Mouse (Mus musculus) induced T-regulatory cell, adult 2 months (primary cell): ENCODE measurements around the gene Herc1.

Experiments used
- DNase-seq: peaks from one replicate; pipeline ENCODE4 v3.0.0-alpha.2; 2012; ENCODE audit warnings: low read depth

The Herc1 gene

GRCm38 (mm10) chr9:66349144-66349859, 948 bp upstream of the Herc1 start:
- no peak for DNase-seq

DNA sequence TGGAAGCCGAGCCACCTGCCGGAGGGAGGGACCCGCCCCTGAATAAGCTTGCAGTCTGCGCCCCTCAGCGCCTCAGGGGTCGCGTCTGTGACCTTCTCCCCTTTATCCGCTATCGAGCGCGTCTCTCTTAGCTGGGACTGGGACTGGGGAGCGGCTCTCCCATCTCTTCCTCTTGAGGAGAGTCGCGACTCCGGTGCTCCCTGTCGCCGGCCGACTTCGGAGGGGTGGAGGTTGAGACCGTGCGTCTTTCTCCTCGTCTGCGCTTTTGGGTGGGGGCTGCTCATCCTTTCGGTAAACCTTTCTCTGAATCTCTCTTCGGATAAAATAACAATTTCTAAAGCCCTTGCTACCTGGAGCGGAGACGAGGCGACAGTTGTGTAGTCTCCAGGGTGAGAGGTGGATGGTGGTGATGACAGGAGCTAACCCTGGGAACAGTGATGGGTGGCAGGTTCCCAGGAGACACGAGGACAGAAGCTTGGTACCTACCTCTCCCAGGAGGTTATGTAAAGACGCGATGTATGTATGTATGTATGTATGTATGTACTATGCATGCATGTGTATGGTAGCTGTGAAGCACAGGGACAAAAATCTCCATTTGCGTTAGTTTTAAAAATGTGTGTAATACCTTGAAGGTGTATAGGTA, 659 bp downstream of the Herc1 start:
- DNase-seq: peak; percentile 53

GRCm38 (mm10) chr9:66352704-66353103, 2.5 kb downstream of the Herc1 start:
- no peak for DNase-seq

DNA sequence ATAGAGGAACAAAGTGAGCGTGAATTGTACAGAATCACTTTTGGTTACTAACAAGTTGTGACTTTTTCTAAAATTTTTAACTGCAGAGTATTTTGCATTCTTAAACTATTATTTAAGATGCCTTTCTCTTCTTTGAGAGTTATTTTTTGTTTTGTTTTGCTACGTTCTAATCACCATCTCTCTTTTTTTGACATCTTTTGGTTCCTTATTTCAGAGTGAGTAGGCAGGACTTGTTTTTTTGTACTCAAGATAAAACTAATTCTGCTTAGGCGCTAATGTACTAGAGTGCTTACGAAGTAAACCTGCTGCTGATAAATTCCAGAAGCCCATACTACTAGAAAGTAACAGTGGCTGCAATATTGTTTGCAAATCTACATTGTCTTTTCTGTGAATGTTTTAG, 8.9 kb downstream of the Herc1 start:
- DNase-seq: no peak

DNA sequence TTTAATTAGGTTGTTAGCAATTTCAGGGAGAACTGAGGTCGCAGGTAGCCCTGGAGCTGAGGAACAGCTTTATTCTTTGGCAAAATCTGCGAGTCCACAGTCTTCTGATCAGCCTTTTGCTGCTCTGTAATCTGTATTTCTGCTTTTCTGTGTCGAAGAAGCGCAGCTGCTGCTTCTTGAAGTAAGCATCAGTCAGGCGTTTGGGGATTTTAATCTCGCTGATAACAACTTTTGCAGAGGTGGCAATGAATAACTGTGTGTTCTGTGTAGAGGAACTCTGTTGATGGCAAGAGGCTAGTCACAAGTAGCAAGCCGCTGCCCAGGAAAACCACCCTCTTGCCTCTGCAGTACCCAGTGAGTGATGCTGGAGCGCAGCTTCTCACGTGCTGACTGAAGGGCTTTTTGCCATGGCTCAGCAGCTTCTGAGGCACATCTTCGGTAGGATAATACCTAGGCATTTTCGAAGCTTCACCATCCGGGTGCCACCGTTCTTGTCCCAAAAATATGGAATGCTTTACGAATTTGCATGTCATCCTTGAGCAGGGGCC, 10.0 kb downstream of the Herc1 start:
- no peak for DNase-seq

- DNase-seq: no peak
Observed at GRCm38 (mm10) chr9:66368890-66369433, 18.7 kb downstream of the Herc1 start.

DNA sequence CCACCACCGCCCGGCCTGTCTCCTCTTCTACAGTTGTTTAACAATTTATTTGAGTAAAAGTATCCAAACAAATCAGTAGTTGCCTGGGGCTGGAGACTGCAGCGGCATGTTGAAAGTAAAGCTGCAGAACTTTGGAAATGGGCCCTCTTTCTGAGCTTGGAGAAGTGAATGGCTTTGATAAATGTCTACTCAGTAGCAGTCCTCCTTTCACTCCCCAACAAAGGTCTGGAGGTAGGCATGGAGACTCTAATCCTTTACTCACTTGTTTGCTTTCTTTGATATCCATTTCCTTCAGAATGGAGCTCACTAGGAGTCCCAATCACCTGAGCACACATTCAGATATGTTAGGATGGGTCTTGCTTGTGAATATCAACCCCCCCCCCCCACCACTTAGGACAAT, 20.1 kb downstream of the Herc1 start:
- DNase-seq: no peak

- no peak for DNase-seq
Observed at GRCm38 (mm10) chr9:66370847-66371246, 20.6 kb downstream of the Herc1 start.

DNA sequence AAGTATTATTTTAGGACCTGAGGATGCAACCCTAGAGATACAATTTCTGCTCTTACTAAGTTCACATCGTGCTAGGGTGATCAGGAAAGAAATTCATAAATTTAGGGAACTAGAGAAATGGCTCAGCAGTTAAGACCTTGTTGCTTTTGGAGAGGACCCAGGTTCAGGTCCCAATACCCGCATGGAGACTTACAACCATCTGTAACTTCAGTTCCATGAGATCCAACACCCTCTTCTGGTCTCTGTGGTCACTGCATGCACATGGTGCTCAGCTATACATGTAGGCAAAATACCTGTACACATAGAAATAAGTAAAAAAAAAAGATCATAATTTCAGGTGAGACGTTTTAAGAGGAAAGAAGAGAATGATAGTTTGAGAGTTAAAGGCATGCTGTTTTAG, 23.2 kb downstream of the Herc1 start:
- DNase-seq: peak; percentile 21

GRCm38 (mm10) chr9:66374495-66375478, 24.5 kb downstream of the Herc1 start:
- no peak for DNase-seq

DNA sequence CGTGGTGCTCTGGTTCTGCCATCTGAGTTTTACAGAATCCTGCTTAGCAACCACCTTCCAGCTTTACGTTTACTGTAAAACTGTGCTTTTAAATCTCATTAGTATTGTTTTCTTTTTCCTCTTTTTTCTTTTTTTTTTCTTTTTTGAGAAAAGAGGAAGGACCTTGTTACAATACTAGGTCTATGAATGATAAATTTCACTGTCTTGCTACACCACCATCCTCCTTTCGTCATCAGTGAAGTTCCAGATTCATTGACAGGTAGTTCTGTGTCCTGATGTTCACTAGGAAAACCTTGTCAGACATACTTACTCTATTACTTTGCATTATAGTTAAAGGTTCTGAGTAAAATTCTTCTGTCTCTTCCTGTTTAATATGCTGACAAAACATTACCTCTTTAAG, 33.2 kb downstream of the Herc1 start:
- no peak for DNase-seq

DNA sequence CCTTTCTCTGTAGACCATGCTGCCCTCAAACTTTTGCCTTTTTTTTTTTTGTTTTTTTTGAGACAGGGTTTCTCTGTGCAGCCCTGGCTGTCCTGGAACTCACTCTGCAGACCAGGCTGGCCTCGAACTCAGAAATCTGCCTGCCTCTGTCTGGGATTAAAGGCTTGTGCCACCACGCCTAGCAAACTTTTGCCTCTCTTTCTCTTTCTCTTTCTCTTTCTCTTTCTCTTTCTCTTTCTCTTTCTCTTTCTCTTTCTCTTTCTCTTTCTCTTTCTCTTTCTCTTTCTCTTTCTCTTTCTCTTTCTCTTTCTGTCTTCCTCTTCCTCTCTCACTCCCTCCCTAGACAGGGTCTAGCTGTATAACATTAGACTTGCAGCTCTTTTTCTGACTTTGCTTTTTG, 40.1 kb downstream of the Herc1 start:
- peak; percentile 45 for DNase-seq

GRCm38 (mm10) chr9:66393304-66393703, 43.1 kb downstream of the Herc1 start:
- DNase-seq: no peak

- no peak for DNase-seq
Observed at GRCm38 (mm10) chr9:66423492-66423891, 73.2 kb downstream of the Herc1 start.

DNA sequence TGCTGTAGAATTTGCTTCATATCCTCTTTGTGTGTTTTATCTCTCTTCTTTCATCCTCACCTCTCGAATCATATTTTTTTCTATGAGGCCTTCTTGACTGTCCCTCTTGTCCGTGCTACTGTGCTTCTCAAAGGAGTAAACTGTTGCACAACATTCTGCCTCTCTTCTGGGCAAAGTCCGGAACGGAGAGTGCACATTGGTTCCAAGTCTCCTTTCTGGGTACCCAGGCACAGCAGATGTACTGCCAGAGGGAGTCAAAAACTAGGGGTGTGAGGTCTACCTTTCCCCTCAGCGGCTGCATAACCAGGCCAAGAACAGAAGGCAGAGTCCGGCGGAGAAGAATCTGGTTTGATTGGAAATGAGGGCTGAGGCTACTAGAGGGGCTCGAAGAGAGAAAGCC, 89.8 kb downstream of the Herc1 start:
- DNase-seq: no peak

DNA sequence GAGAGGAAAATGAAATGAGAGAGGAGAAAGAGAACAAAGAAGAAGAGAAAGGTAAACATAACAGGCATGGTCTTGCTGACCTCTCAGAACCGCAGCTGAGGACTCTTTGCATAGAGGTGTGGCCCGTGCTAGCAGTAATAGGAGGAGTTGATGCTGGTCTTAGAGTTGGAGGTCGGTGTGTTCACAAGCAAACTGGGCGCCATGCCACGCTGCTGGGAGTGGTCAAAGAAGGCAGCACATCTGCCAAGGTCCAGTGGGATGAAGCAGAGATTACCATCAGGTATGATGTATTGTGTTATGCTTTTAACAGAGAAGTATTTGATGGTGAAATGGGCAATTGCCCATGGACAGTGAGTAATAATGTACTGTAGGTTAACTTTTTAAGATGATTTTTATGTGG, 98.0 kb downstream of the Herc1 start:
- no peak for DNase-seq

GRCm38 (mm10) chr9:66465087-66465486, 114.8 kb downstream of the Herc1 start:
- DNase-seq: peak; percentile 83

DNA sequence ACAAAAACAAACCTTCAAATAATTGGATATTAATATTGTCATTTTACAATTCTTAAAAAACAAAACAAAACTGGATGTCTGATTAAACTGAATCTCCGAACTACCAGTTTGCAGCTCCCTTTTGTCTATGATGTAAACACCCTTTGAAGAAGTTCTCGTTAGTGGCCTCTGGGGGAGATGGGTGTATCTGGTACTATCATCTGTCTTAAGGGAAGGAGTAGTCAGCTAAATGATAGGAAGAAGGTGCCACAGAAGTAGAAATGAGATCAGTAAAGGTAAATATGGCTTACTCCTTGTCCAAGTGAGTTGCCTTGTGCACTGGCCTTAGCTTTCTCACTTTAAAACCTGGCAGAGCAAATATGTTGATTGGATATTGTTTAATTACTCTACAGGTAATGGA, 127.5 kb downstream of the Herc1 start:
- DNase-seq: no peak

DNA sequence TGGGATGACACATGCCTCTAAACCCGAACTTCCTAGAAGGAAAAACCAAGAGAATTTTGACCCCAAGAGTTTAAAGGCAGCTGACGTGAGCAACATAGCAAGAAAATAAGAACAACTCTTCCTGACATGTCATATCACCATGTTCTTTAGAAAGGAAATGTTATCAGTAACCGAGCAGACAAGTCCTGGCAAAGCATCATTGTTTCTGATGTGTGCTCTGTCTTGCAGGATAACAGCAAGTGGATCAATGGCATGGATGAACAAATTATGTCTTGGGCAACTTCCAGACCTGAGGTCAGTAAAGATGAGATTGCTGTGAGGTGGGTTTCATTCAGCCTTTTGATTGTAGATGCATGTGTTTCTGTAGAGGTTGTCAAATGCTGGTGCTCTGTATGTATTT, 133.2 kb downstream of the Herc1 start:
- no peak for DNase-seq

DNA sequence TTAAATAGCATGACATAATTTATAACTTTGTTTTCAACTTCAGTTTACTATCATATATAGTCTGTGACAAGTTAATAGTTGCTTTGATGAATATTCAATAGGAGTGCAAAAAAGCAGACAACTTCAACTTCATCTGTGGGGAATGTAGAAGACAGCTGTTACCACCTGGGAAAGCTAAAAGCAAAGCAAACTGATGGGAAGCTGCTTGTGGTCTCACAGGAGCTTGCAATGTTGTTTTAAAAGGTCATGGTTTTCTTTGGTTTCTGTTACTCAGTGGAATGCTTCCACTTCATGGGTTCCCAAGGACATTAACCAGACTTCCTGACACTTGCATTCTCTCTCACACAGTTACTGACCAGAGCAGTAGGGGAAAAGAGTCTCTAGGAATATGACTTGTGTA, 138.5 kb downstream of the Herc1 start:
- DNase-seq: no peak

DNA sequence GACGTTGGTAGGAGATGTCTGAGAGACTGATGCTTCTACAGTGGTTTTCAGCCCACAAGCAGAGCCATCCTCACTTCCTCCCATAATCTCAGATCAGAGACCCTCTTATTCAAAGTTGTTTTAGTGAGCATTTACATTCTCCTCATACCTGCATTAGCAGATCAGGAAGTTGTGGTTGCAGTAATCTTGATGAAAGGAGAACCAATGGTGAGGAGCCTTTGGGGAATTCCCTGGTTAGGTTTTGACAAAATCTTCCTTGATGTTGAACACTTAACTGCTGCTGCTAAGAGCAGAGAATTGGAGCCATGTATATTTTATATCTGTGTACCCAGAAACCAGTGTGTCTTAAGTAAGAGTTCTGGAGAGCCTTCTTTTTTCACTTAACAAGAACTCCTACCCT, 142.1 kb downstream of the Herc1 start:
- DNase-seq: peak; percentile 82

- DNase-seq: no peak
Observed at GRCm38 (mm10) chr9:66493992-66494391, 143.7 kb downstream of the Herc1 start.
